Mouse (Mus musculus) liver, embryonic 18 days (tissue): ENCODE measurements around the gene Adra1b. TPM values are rescaled to one million over a fixed set of nuclear protein-coding genes. Genes with fewer than 3 reads are reported as not detected.

Experiments used
- polyA plus RNA-seq: library from polyadenylated mRNA; depleted of rRNA; stranded (reverse); fragments of >200 nt; gene quantifications from 2 replicates; pipeline ENCODE4 v1.2.3, GENCODE M21; 2012; rRNA removed

Gene Adra1b
- polyA plus RNA-seq = 25.7 and 28.0 TPM in 2 replicates

GRCm38 (mm10) chr11:43901051-43901654, at the start of gene Adra1b:
TSS of gene Adra1b (minus strand) at chr11:43901210.

DNA sequence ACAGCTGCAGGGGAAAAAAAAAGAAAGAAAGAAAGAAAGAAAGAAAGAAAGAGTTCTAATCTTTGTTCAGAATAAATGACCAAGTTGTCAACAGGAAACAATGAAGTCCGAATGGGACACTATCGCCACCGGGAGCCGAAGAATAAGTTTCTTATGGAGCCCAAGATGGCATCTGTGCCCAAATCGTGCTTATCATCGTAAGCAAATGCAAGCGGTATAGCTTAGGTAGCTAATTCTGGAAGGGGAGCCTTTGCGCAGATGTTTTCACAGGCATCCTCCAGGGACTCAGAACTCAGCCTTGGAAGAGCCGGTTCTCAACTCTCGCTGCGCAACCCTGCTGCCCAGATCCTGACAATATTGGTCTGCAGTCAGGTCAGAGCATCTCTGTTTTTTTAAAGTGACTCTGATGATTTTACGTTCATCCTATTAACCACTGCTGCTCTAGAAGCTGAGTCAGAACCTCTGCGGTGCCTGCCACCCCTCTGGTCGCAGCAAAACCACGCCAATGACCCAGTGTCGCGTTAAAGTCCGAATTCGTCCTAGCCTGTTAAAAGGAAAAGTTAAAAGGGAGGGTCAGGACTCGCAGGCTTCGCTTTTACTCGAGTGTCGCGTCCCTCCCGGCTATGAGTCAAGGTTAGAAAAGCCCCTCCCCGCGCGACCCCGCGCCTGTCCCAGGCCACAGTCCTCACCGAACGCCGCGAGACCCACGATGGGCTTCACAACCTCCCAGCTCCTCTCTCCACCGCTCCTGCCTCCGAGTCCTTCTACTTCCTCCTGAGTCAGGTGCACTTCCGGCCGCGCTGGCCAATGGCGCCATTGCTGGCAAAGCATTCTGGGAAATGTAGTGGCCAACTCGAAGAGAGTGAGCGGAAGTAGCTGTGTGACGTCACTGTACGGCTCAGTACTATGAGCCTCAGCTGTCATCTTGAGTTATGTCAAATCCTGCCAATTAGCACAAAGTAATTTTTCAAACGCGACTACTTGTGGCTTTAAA, 153.5 kb downstream of the Adra1b start, which contains the start of gene Ttc1:
TSS of gene Ttc1 (minus strand) at position 776 of the 994 bp plus-strand sequence.

Other genes with a start within 250 kb of the Adra1b start
- gene Pwwp2a, start 219.2 kb downstream of the Adra1b start, polyA plus RNA-seq = 14.0 and 16.1 TPM in 2 replicates
- gene Ttc1, start 153.2 kb downstream of the Adra1b start, polyA plus RNA-seq = 15.8 and 15.9 TPM in 2 replicates